Mouse (Mus musculus) kidney, adult 10 weeks (tissue): ENCODE results near the gene Yif1a. TPM values are rescaled to one million over a fixed set of nuclear protein-coding genes. Genes with fewer than 3 reads are reported as not detected.

ENCODE experiments used
- polyA plus RNA-seq: library from polyadenylated mRNA; stranded (reverse); fragments of 350-450 nt; fragmentation: Illumina TruSeq; extraction: RNeasy Lipid Tissue Mini Kit (QIAGEN cat#74804); gene quantifications from one replicate; pipeline ENCODE4 v1.2.3, GENCODE M21; 2014; ENCODE audit warnings: low read depth, low replicate concordance

The Yif1a gene
- polyA plus RNA-seq, result 28.2 TPM

DNA sequence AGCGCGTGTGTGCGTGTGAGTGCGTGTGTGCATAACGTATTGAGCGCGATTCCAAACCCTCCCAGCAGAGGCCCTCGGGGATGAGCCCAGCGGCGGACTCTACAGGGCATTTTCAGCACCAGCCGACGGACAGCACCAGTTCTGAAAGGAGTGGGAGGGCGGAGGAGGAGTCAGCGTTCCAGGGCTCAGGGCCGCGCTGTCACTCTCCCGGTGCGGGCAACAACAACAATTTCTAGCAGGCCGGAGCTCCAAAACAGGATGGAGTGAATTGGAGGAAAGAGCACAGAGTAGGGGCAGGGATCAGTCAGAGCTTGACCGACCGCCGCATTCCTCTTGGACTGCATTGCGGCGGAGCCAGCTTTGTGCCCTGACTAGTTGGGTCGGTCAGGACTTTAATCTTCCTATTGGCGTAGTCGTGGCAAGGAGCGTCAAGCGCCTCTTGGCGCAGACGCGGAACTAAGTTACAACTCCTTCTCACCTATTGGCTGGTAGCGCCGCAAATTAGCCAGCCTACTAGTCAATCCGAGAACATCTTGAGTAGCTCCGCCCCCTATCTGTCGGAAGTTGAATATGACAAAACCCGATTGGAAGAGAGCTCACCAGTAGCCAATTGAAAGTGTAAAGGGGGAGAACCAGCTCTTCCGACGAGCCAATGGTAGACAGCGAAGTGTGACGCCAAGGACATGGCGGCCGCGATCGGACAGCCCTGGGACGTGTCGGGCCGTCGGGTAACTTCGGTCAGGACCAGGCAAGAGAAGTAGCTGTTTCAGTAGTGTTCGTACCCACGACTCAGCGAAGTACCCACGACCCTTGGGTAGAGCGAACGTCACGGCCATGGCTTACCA, at the start of gene Yif1a:
TSS of gene Yif1a (plus strand) at position 655 of the 845 bp plus-strand sequence.

GRCm38 (mm10) chr19:5038709-5039156, 49.6 kb upstream of the Yif1a start, which contains the start of the genes B4gat1 and AC124502.3:
TSS of gene B4gat1 (plus strand) at chr19:5038826.
TSS of gene AC124502.3 (plus strand) at chr19:5038891.

GRCm38 (mm10) chr19:5040862-5041523, 47.3 kb upstream of the Yif1a start, which contains the start of gene Brms1:
TSS of gene Brms1 (plus strand) at chr19:5041354.

GRCm38 (mm10) chr19:5050047-5050905, 38.1 kb upstream of the Yif1a start, which contains the start of gene Rin1:
TSS of gene Rin1 (plus strand) at chr19:5050481.

GRCm38 (mm10) chr19:5067867-5068569, 20.3 kb upstream of the Yif1a start, which contains the start of gene Cd248:
TSS of gene Cd248 (plus strand) at chr19:5068078.

DNA sequence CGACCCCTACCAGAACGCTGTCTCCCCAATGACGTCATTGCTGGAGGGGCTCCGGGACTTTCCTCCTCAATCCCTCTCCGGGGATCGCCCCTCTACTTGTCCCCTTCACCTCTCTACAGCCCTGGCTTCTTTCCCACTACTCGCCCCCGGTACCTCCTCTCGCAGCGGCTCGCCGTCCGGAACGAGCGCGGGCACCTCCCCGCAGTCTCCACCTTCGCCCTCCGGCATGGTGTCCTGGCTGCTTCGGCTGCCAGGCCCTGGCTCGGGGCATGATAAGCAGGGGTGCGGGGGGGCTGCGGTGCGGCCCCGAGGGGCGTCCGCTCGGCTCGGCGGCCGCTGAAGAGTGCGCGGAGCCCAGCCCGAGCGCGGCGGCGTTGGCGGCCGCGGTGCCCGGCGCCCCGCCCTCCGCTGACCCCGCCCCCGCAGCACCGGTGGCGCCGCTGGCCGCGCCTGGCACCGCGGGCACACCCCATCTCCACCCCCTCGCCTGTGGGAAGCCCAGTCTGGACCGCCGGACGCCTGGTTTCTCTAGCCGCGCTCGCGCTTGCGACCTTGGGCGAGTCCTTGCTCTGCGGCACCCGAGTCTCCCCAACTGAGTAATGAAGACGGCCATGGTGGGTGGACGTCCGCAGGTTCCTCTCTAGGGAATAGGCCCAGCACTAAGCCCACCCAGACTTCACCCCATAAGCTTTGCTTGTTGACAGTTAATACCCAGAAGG, 3.0 kb upstream of the Yif1a start, which contains the start of gene Tmem151a:
TSS of gene Tmem151a (minus strand) at position 387 of the 719 bp plus-strand sequence.

GRCm38 (mm10) chr19:5098363-5099143, 10.2 kb downstream of the Yif1a start, which contains the start of gene Cnih2:
TSS of gene Cnih2 (minus strand) at chr19:5098521.

DNA sequence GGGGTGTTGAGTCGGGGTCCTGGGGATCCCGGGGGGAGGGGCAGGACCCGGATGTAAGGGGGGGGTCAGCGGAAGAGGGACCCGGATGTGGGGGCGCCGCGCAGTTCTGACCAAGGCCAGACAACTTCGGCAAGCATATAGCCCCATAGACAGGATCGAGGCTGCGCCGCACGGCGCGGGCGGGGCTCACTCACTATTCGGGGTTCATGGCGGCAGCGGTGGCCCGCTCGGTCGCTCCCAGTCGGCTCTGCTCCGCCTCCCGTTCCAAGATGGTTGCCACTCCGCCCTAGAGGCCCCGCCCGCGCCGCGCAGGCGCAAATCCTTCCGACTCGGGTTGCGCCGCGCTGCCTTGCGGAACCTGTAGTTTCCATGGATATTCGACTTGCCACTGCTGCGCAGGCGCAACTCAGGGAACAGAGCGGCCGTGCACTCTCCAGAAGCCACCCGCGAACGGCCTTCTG, 18.4 kb downstream of the Yif1a start, which contains the start of gene Rab1b:
TSS of gene Rab1b (minus strand) at position 342 of the 461 bp plus-strand sequence.

DNA sequence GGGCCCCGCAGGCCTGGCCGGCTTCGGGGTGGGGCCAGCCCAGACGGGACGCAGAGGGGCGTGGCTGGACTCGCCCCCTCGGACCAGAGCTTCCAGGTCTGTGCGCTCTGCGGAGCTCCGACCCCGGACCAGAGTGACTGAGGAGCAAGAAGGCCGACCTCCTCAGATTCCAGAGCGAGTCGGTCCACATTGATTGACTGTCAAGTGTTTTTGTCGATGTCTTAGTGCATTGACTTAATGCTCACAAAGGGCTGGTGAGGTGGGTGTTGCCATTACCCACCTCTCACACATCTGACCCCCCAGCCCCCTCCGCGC, 30.0 kb downstream of the Yif1a start, which contains the start of gene Klc2:
TSS of gene Klc2 (minus strand) at position 177 of the 315 bp plus-strand sequence.

Other genes starting within 250 kb of the Yif1a start
- gene Ccs, start 249.2 kb upstream of the Yif1a start, polyA plus RNA-seq, result 1.3 TPM
- gene Ccdc87, start 249.2 kb upstream of the Yif1a start, polyA plus RNA-seq, result 0.12 TPM
- 29.8 TPM for gene Ctsf, start 233.4 kb upstream of the Yif1a start, polyA plus RNA-seq
- gene Actn3, start 210.6 kb upstream of the Yif1a start, polyA plus RNA-seq, result not detected
- gene Zdhhc24, start 209.9 kb upstream of the Yif1a start, polyA plus RNA-seq, result 18.3 TPM
- gene Bbs1, start 181.9 kb upstream of the Yif1a start, polyA plus RNA-seq, result 6.8 TPM
- gene Dpp3, start 160.3 kb upstream of the Yif1a start, polyA plus RNA-seq, result 1.1 TPM
- 0.44 TPM for gene Peli3, start 145.4 kb upstream of the Yif1a start, polyA plus RNA-seq
- gene Mrpl11, start 126.4 kb upstream of the Yif1a start, polyA plus RNA-seq, result 20.5 TPM
- not detected for gene Npas4, start 98.2 kb upstream of the Yif1a start, polyA plus RNA-seq
- not detected for gene Slc29a2, start 64.7 kb upstream of the Yif1a start, polyA plus RNA-seq
- 26.8 TPM for gene B4gat1, start 49.7 kb upstream of the Yif1a start, polyA plus RNA-seq
- gene AC124502.3, start 49.6 kb upstream of the Yif1a start, polyA plus RNA-seq, result 0.85 TPM
- gene Brms1, start 47.2 kb upstream of the Yif1a start, polyA plus RNA-seq, result not detected
- gene Rin1, start 38.1 kb upstream of the Yif1a start, polyA plus RNA-seq, result 0.16 TPM
- gene Cd248, start 20.5 kb upstream of the Yif1a start, polyA plus RNA-seq, result 0.20 TPM
- gene Tmem151a, start 3.0 kb upstream of the Yif1a start, polyA plus RNA-seq, result not detected
- gene Cnih2, start 10.0 kb downstream of the Yif1a start, polyA plus RNA-seq, result not detected
- gene Rab1b, start 18.5 kb downstream of the Yif1a start, polyA plus RNA-seq, result 2.5 TPM
- 1.9 TPM for gene Klc2, start 30.0 kb downstream of the Yif1a start, polyA plus RNA-seq
- gene Pacs1, start 184.6 kb downstream of the Yif1a start, polyA plus RNA-seq, result 3.7 TPM
- 32.5 TPM for gene Sf3b2, start 206.9 kb downstream of the Yif1a start, polyA plus RNA-seq
- not detected for gene Gal3st3, start 209.8 kb downstream of the Yif1a start, polyA plus RNA-seq
- gene Catsper1, start 247.2 kb downstream of the Yif1a start, polyA plus RNA-seq, result not detected